Mouse (Mus musculus) neural tube, embryonic 13.5 days (tissue): ENCODE measurements around the gene Olfr715b. TPM values are rescaled to one million over a fixed set of nuclear protein-coding genes. Genes with fewer than 3 reads are reported as not detected.
"Not testable (repeated sequence)": the region's sequence is repeated elsewhere in the genome, so short reads cannot be mapped to it uniquely, and the experiment has no call there.

Source experiments
- ATAC-seq: fragments of 200-750 bp; cut with Nextera tagmentation; 2 replicates; pipeline ENCODE4 v1.8.0; 2017; ENCODE audit warnings: low read depth, mild to moderate bottlenecking, moderate TSS enrichment, moderate library complexity
- H3K27ac ChIP-seq: fragments of 300-500 bp; sonication (generic); replicated peaks from 2 replicates; pipeline ENCODE4 v1.5.1; 2015; ENCODE audit warnings: moderate library complexity, mild to moderate bottlenecking, inconsistent platforms
- H3K27me3 ChIP-seq: fragments of 300-500 bp; sonication (generic); 2 replicates; pipeline ENCODE4 v1.6.1; 2015; ENCODE audit warnings: mild to moderate bottlenecking, inconsistent platforms
- H3K36me3 ChIP-seq: fragments of 300-500 bp; sonication (generic); 2 replicates; pipeline ENCODE4 v1.6.1; 2015; ENCODE audit warnings: mild to moderate bottlenecking, inconsistent platforms
- H3K4me1 ChIP-seq: fragments of 300-500 bp; sonication (generic); replicated peaks from 2 replicates; pipeline ENCODE4 v1.6.1; 2015; ENCODE audit warnings: inconsistent platforms
- H3K4me2 ChIP-seq: fragments of 300-500 bp; sonication (generic); 2 replicates; pipeline ENCODE4 v1.6.1; 2015; ENCODE audit warnings: inconsistent platforms, mild to moderate bottlenecking, moderate library complexity
- H3K4me3 ChIP-seq: fragments of 300-500 bp; sonication (generic); 2 replicates; pipeline ENCODE4 v1.5.1; 2015; ENCODE audit warnings: mild to moderate bottlenecking, inconsistent platforms
- H3K9ac ChIP-seq: fragments of 300-500 bp; sonication (generic); 2 replicates; pipeline ENCODE4 v1.6.1; 2015; ENCODE audit warnings: moderate library complexity, mild to moderate bottlenecking, inconsistent platforms
- H3K9me3 ChIP-seq: fragments of 300-500 bp; sonication (generic); 2 replicates; pipeline ENCODE4 v1.6.1; 2016; ENCODE audit warnings: inconsistent platforms
- WGBS: fragments of 180-500 bp; shearing (Covaris S2); methylation state at CpG from one replicate; pipeline ENCODE4 v1.1.7; 2015; 5-methylcytosine and 5-hydroxymethylcytosine counted together
- polyA plus RNA-seq: library from polyadenylated mRNA; unstranded; fragments of >200 nt; fragmentation: Nextera tagmentation; extraction: Ambion mirVana; gene quantifications from 2 replicates; pipeline ENCODE4 v1.2.1, GENCODE M21; 2015

Olfr715b gene
- not detected in 2 replicates for polyA plus RNA-seq

- WGBS = 65% methylated on average over 2 of the region's 2 CpGs
- not testable (repeated sequence) for H3K4me3 ChIP-seq, H3K9me3 ChIP-seq, ATAC-seq, H3K27me3 ChIP-seq, H3K27ac ChIP-seq, H3K9ac ChIP-seq, H3K4me1 ChIP-seq, H3K36me3 ChIP-seq, H3K4me2 ChIP-seq
These were observed at the start of gene Olfr715b for GRCm38 (mm10) chr7:107110269-107110668. TSS of gene Olfr715b (minus strand) at chr7:107110369.

GRCm38 (mm10) chr7:107138027-107138426 lies 27.9 kb upstream of the Olfr715b start, which contains the start of gene Olfr716:
TSS of gene Olfr716 (plus strand) at chr7:107138327.
- not testable (repeated sequence) for H3K4me2 ChIP-seq, H3K9me3 ChIP-seq, H3K36me3 ChIP-seq, H3K4me1 ChIP-seq, ATAC-seq, H3K27ac ChIP-seq, H3K9ac ChIP-seq, H3K27me3 ChIP-seq, H3K4me3 ChIP-seq
- WGBS = 80% methylated on average over 2 of the region's 2 CpGs

DNA sequence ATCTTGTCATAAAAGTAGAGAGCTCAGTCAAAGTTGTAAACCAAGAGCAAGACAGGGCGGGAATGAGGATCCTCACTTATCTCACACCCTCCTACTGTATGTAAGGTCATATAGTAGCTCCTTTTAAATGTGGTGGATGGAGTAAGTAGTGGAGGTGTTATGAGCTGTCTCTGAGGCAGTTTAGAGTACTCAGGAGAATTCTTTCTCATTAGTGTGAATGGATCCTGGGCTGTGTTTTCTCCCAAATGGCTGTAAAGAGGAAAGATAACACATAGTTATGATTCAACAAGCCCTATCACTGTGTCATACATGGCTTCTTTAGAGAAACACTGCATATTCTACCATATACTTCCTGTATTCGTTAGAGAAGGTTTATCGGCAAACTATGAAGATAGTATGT lies 20.8 kb upstream of the Olfr715b start, which contains the start of gene Olfr715:
TSS of gene Olfr715 (minus strand) at position 101 of the 400 bp plus-strand sequence.
- 79% methylated on average over 3 of the region's 3 CpGs for WGBS
- H3K27ac ChIP-seq, H3K9me3 ChIP-seq, H3K4me3 ChIP-seq, ATAC-seq, H3K9ac ChIP-seq, H3K4me2 ChIP-seq, H3K36me3 ChIP-seq, H3K4me1 ChIP-seq, H3K27me3 ChIP-seq: not testable (repeated sequence)

GRCm38 (mm10) chr7:107092920-107093319 lies 17.2 kb downstream of the Olfr715b start, which contains the start of gene Olfr17:
TSS of gene Olfr17 (plus strand) at chr7:107093220.
- WGBS = 59% methylated on average over 1 of the region's 1 CpGs

GRCm38 (mm10) chr7:107070681-107071080 lies 39.5 kb downstream of the Olfr715b start, which contains the start of gene Olfr714:
TSS of gene Olfr714 (plus strand) at chr7:107070981.
- ATAC-seq = no peak
- H3K4me3 ChIP-seq = no peak within 1 kb of the TSS
- no peak within 1 kb of the TSS for H3K27ac ChIP-seq
- H3K9ac ChIP-seq = no peak within 1 kb of the TSS
- no peaks in the 10 kb centered on the region for H3K27me3 ChIP-seq
- no peak within 1 kb of the TSS for H3K4me2 ChIP-seq
- H3K4me1 ChIP-seq = no peaks in the 10 kb centered on the region
- WGBS = 97% methylated on average over 2 of the region's 2 CpGs
- no peaks in the 10 kb centered on the region for H3K9me3 ChIP-seq
- no peaks in the 10 kb centered on the region for H3K36me3 ChIP-seq

More at GRCm38 (mm10) chr7:107092920-107093319, 17.2 kb downstream of the Olfr715b start, which contains the start of gene Olfr17:
- ATAC-seq = no peak
- Histone ChIP-seq H3K9ac (no peak within 1 kb of the TSS), H3K4me1 (no peaks in the 10 kb centered on the region), H3K36me3 (no peaks in the 10 kb centered on the region), H3K4me3 (no peak within 1 kb of the TSS), H3K4me2 (no peak within 1 kb of the TSS), H3K27me3 (no peaks in the 10 kb centered on the region), H3K27ac (no peak within 1 kb of the TSS), H3K9me3 (no peaks in the 10 kb centered on the region)

Other genes with a start within 250 kb of the Olfr715b start
- gene Olfr704, start 247.2 kb downstream of the Olfr715b start, polyA plus RNA-seq = not detected in 2 replicates
- not detected in 2 replicates for gene Olfr705, start 233.5 kb downstream of the Olfr715b start, polyA plus RNA-seq
- gene Olfr706, start 222.2 kb downstream of the Olfr715b start, polyA plus RNA-seq = not detected in 2 replicates
- gene Olfr707, start 209.1 kb downstream of the Olfr715b start, polyA plus RNA-seq = not detected in 2 replicates
- gene Olfr1532-ps1, start 202.4 kb downstream of the Olfr715b start, polyA plus RNA-seq = not detected in 2 replicates
- not detected in 2 replicates for gene Olfr709-ps1, start 178.2 kb downstream of the Olfr715b start, polyA plus RNA-seq
- not detected in 2 replicates for gene Olfr710, start 162.1 kb downstream of the Olfr715b start, polyA plus RNA-seq
- gene Olfr6, start 146.4 kb downstream of the Olfr715b start, polyA plus RNA-seq = not detected in 2 replicates
- gene Olfr711, start 134.9 kb downstream of the Olfr715b start, polyA plus RNA-seq = not detected in 2 replicates
- not detected in 2 replicates for gene Olfr2, start 104.3 kb downstream of the Olfr715b start, polyA plus RNA-seq
- gene Olfr713, start 79.2 kb downstream of the Olfr715b start, polyA plus RNA-seq = not detected in 2 replicates
- not detected in 2 replicates for gene Olfr714, start 39.4 kb downstream of the Olfr715b start, polyA plus RNA-seq
- not detected in 2 replicates for gene Olfr17, start 17.1 kb downstream of the Olfr715b start, polyA plus RNA-seq
- gene Olfr715, start 20.7 kb upstream of the Olfr715b start, polyA plus RNA-seq = not detected in 2 replicates
- gene Olfr716, start 28.0 kb upstream of the Olfr715b start, polyA plus RNA-seq = not detected in 2 replicates
- gene Nlrp14, start 56.6 kb upstream of the Olfr715b start, polyA plus RNA-seq = not detected in 2 replicates
- gene Rbmxl2, start 99.1 kb upstream of the Olfr715b start, polyA plus RNA-seq = not detected in 2 replicates